Mouse (Mus musculus): Measurements from ENCODE around the gene Ripor3.

DNA sequence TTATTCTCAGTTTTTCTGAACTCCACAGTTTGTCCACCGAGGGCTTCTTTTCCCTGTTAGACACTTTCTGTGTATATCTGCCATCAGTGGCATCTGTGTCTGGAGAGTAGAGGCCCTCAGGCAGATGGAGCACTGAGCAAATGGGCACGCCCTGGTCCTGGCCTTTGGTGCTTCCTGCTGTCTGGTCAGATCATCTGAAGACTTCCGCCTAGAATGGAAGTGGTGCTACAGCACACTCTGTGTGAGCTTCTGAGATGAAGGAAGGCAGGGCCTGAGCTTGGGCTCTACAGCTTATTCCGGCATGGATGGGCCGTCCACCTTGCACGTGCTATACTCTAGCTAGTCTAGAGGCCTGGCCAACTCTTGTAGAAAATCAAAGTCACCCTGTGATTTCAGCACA, 48.1 kb downstream of the Ripor3 start:
- no peak for TF ChIP-seq TAL1 (IDR thresholded peaks at IDR 0.05; ENCODE audit: low read length)
- no peak for TF ChIP-seq GATA1 (IDR thresholded peaks at IDR 0.05; ENCODE audit: low read length)

All from erythroblast, embryonic 14.5 days (primary cell).